Mouse (Mus musculus): ENCODE data around the gene Amer1. TPM values are rescaled to one million over a fixed set of nuclear protein-coding genes. Genes with fewer than 3 reads are reported as not detected.

Gene Amer1
- polyA plus RNA-seq, 1 experiment from 2014 or later = 8.5 TPM

- Histone ChIP-seq H3K27me3 (ENCODE audit: control insufficient read depth, insufficient read depth, low read length) (no peaks in the 10 kb centered on the region), H3K9ac (ENCODE audit: low read length) (no peak overlapping the region), H3K36me3 (ENCODE audit: control insufficient read depth, insufficient read depth, low read length) (no peaks in the 10 kb centered on the region), H3K4me3 (ENCODE audit: low read depth, low read length) (no peak overlapping the region), H3K4me1 (replicated peaks; ENCODE audit: control insufficient read depth, insufficient read depth, low read length) (no peaks in the 10 kb centered on the region), H3K4me2 (ENCODE audit: low read depth, low read length, severe bottlenecking) (no peak overlapping the region), H3K27ac (ENCODE audit: low read depth, low read length) (no peak overlapping the region), H3K9me3 (ENCODE audit: control insufficient read depth, low read length) (no peaks in the 10 kb centered on the region)
- no peak for DNase-seq (ENCODE audit: low spot score)
- no peak for ATAC-seq (replicated peaks; ENCODE audit: low FRiP score)
- 89% methylated on average over 1 of the region's 1 CpGs for WGBS
These were observed 7.4 kb downstream of the Amer1 start for GRCm38 (mm10) chrX:95437236-95437635.

GRCm38 (mm10) chrX:95373101-95373500 is 71.6 kb downstream of the Amer1 start:
- ATAC-seq (replicated peaks; ENCODE audit: low FRiP score) (no peak), DNase-seq (ENCODE audit: low spot score) (no peak)
- no peaks in the 10 kb centered on the region for H3K9me3 ChIP-seq (ENCODE audit: control insufficient read depth, low read length)
- H3K9ac ChIP-seq (ENCODE audit: low read length) = no peak overlapping the region
- H3K4me2 ChIP-seq (ENCODE audit: low read depth, low read length, severe bottlenecking) = no peak overlapping the region
- no peak overlapping the region for H3K27ac ChIP-seq (ENCODE audit: low read depth, low read length)
- no peaks in the 10 kb centered on the region for H3K4me1 ChIP-seq (replicated peaks; ENCODE audit: control insufficient read depth, insufficient read depth, low read length)
- no peak overlapping the region for H3K4me3 ChIP-seq (ENCODE audit: low read depth, low read length)
- H3K36me3 ChIP-seq (ENCODE audit: control insufficient read depth, insufficient read depth, low read length) = no peaks in the 10 kb centered on the region
- H3K27me3 ChIP-seq (ENCODE audit: control insufficient read depth, insufficient read depth, low read length) = no peaks in the 10 kb centered on the region

Other genes starting within 250 kb of the Amer1 start
- 12.1 and 14.3 TPM in 2 replicates for gene Arhgef9, start 248.0 kb downstream of the Amer1 start, polyA plus RNA-seq (2014; fragmentation: Nextera tagmentation; extraction: Ambion mirVana)
- 0.20 TPM in 1 of 2 replicates, not detected in the other for gene Asb12, start 113.1 kb upstream of the Amer1 start, polyA plus RNA-seq (2014; fragmentation: Nextera tagmentation; extraction: Ambion mirVana)
- gene Pfn5, start 113.2 kb upstream of the Amer1 start, polyA plus RNA-seq (2014; fragmentation: Nextera tagmentation; extraction: Ambion mirVana) = not detected in 2 replicates
- gene Zc4h2, start 213.6 kb upstream of the Amer1 start, polyA plus RNA-seq (2014; fragmentation: Nextera tagmentation; extraction: Ambion mirVana) = 44.2 and 45.0 TPM in 2 replicates

All from forebrain, embryonic 11.5 days (tissue).